Mouse (Mus musculus) hindbrain, embryonic 12.5 days (tissue): ENCODE results near the gene Ppp2r1b. TPM values are rescaled to one million over a fixed set of nuclear protein-coding genes. Genes with fewer than 3 reads are reported as not detected.

Experiments used
- ATAC-seq: fragments of 200-750 bp; cut with Nextera tagmentation; 2 replicates; pipeline ENCODE4 v1.8.0; 2017; ENCODE audit warnings: moderate TSS enrichment; ENCODE audit not compliant: low FRiP score
- H3K27ac ChIP-seq: fragments of 300-500 bp; sonication (generic); 2 replicates; pipeline ENCODE4 v1.5.1; 2016; ENCODE audit warnings: mild to moderate bottlenecking
- H3K27me3 ChIP-seq: fragments of 300-500 bp; sonication (generic); 2 replicates; pipeline ENCODE4 v1.6.1; 2016; ENCODE audit warnings: mild to moderate bottlenecking
- H3K36me3 ChIP-seq: fragments of 300-500 bp; sonication (generic); 2 replicates; pipeline ENCODE4 v1.6.1; 2016; ENCODE audit warnings: mild to moderate bottlenecking
- H3K4me1 ChIP-seq: fragments of 300-500 bp; sonication (generic); 2 replicates; pipeline ENCODE4 v1.6.1; 2016
- H3K4me2 ChIP-seq: fragments of 300-500 bp; sonication (generic); replicated peaks from 2 replicates; pipeline ENCODE4 v1.6.1; 2016; ENCODE audit warnings: mild to moderate bottlenecking
- H3K4me3 ChIP-seq: fragments of 300-500 bp; sonication (generic); 2 replicates; pipeline ENCODE4 v1.5.1; 2016; ENCODE audit warnings: mild to moderate bottlenecking
- H3K9ac ChIP-seq: fragments of 300-500 bp; sonication (generic); 2 replicates; pipeline ENCODE4 v1.6.1; 2016; ENCODE audit warnings: mild to moderate bottlenecking, moderate library complexity
- H3K9me3 ChIP-seq: fragments of 300-500 bp; sonication (generic); replicated peaks from 2 replicates; pipeline ENCODE4 v1.6.1; 2016; ENCODE audit warnings: mild to moderate bottlenecking
- WGBS: fragments of 180-500 bp; shearing (Covaris S2); methylation state at CpG from one replicate; pipeline ENCODE4 v1.1.7; 2016; 5-methylcytosine and 5-hydroxymethylcytosine counted together
- polyA plus RNA-seq: library from polyadenylated mRNA; unstranded; fragments of >200 nt; fragmentation: Nextera tagmentation; extraction: Ambion mirVana; gene quantifications from 2 replicates; pipeline ENCODE4 v1.2.1, GENCODE M21; 2016

Gene Ppp2r1b
- polyA plus RNA-seq, 1 experiment from 2014 or later = 90.5 TPM

- no peaks in the 10 kb centered on the region for H3K9me3 ChIP-seq
- WGBS = 91% methylated on average over 3 of the region's 3 CpGs
- H3K4me1 ChIP-seq = no peaks in the 10 kb centered on the region
- no peak overlapping the region for H3K4me3 ChIP-seq
- H3K27me3 ChIP-seq = no peaks in the 10 kb centered on the region
- ATAC-seq = no peak
- no peak overlapping the region for H3K4me2 ChIP-seq
- H3K27ac ChIP-seq = no peak overlapping the region
- 0 out of 2 replicates have a peak, but pooled peaks cover 11% of the 10 kb centered on the region for H3K36me3 ChIP-seq
- H3K9ac ChIP-seq = no peak overlapping the region
Observed at GRCm38 (mm10) chr9:50941804-50942401, 96.8 kb downstream of the Ppp2r1b start.

- no peak overlapping the region for H3K4me2 ChIP-seq
- no peak for ATAC-seq
- no peak overlapping the region for H3K9ac ChIP-seq
- no peaks in the 10 kb centered on the region for H3K27me3 ChIP-seq
- no peaks in the 10 kb centered on the region for H3K4me1 ChIP-seq
- no peaks in the 10 kb centered on the region for H3K9me3 ChIP-seq
- 85% methylated on average over 2 of the region's 2 CpGs for WGBS
- no peak overlapping the region for H3K27ac ChIP-seq
- H3K36me3 ChIP-seq = 0 out of 2 replicates have a peak, but pooled peaks cover 11% of the 10 kb centered on the region
- no peak overlapping the region for H3K4me3 ChIP-seq
Observed at GRCm38 (mm10) chr9:50942711-50943110, 97.6 kb downstream of the Ppp2r1b start.

Other genes with a start within 250 kb of the Ppp2r1b start
- 208 TPM in 2 replicates for gene Sdhd, start 241.5 kb upstream of the Ppp2r1b start, polyA plus RNA-seq
- gene Timm8b, start 241.4 kb upstream of the Ppp2r1b start, polyA plus RNA-seq = 280 and 325 TPM in 2 replicates
- 8.4 and 8.8 TPM in 2 replicates for gene Pih1d2, start 228.0 kb upstream of the Ppp2r1b start, polyA plus RNA-seq
- gene Nkapd1, start 227.8 kb upstream of the Ppp2r1b start, polyA plus RNA-seq = 32.9 and 34.7 TPM in 2 replicates
- gene Dlat, start 185.5 kb upstream of the Ppp2r1b start, polyA plus RNA-seq = 41.5 and 54.8 TPM in 2 replicates
- 33.7 and 35.2 TPM in 2 replicates for gene Dixdc1, start 105.8 kb upstream of the Ppp2r1b start, polyA plus RNA-seq
- gene 2310030G06Rik, start 98.8 kb upstream of the Ppp2r1b start, polyA plus RNA-seq = 2.5 TPM in 2 replicates
- 11.9 and 20.7 TPM in 2 replicates for gene Cryab, start 94.0 kb upstream of the Ppp2r1b start, polyA plus RNA-seq
- gene Hspb2, start 92.9 kb upstream of the Ppp2r1b start, polyA plus RNA-seq = 1.7 and 6.9 TPM in 2 replicates
- gene Fdxacb1, start 77.1 kb upstream of the Ppp2r1b start, polyA plus RNA-seq = 11.6 and 12.5 TPM in 2 replicates
- 44.9 and 50.6 TPM in 2 replicates for gene Alg9, start 70.3 kb upstream of the Ppp2r1b start, polyA plus RNA-seq
- gene 1110032A03Rik, start 69.8 kb upstream of the Ppp2r1b start, polyA plus RNA-seq = 38.4 and 43.9 TPM in 2 replicates
- 17.7 and 20.3 TPM in 2 replicates for gene Sik2, start 163.8 kb downstream of the Ppp2r1b start, polyA plus RNA-seq
- gene Btg4, start 215.6 kb downstream of the Ppp2r1b start, polyA plus RNA-seq = not detected in 2 replicates
- gene Layn, start 231.8 kb downstream of the Ppp2r1b start, polyA plus RNA-seq = 0.84 and 2.5 TPM in 2 replicates